Mouse (Mus musculus): ENCODE measurements around the gene Foxn3. TPM values are rescaled to one million over a fixed set of nuclear protein-coding genes. Genes with fewer than 3 reads are reported as not detected.

Foxn3 gene
- polyA plus RNA-seq, 1 experiment, result 71.3 TPM

GRCm38 (mm10) chr12:99405401-99405800 lies 158.0 kb downstream of the Foxn3 start:
- no peak for TF ChIP-seq CTCF (IDR thresholded peaks at IDR 0.05; ENCODE audit: borderline replicate concordance, control insufficient read depth, extremely low read depth, insufficient read depth, low read length, poor library complexity)
- TF ChIP-seq POLR2A (IDR thresholded peaks at IDR 0.05; ENCODE audit: control insufficient read depth, extremely low read depth, insufficient read depth, low read length, poor library complexity), result no peak

GRCm38 (mm10) chr12:99403004-99403403 lies 160.4 kb downstream of the Foxn3 start:
- no peak overlapping the region for H3K27ac ChIP-seq (ENCODE audit: control insufficient read depth, insufficient read depth, low read length)

More at GRCm38 (mm10) chr12:99405401-99405800, 158.0 kb downstream of the Foxn3 start:
- Histone ChIP-seq H3K36me3 (ENCODE audit: control insufficient read depth, insufficient read depth, low read length) (no peaks in the 10 kb centered on the region), H3K27ac (ENCODE audit: control insufficient read depth, insufficient read depth, low read length) (no peak overlapping the region), H3K27me3 (ENCODE audit: control insufficient read depth, insufficient read depth, low read length) (no peaks in the 10 kb centered on the region), H3K4me1 (replicated peaks; ENCODE audit: control insufficient read depth, insufficient read depth, low read length) (peaks cover 12% of the 10 kb centered on the region), H3K4me3 (ENCODE audit: control insufficient read depth, insufficient read depth, low read length) (no peak overlapping the region)
- no peak for DNase-seq
- WGBS, result 84% methylated on average over 4 of the region's 4 CpGs

GRCm38 (mm10) chr12:99400907-99401306 lies 162.5 kb downstream of the Foxn3 start:
- H3K4me1 ChIP-seq (replicated peaks; ENCODE audit: control insufficient read depth, insufficient read depth, low read length), result peaks cover 4% of the 10 kb centered on the region
- H3K36me3 ChIP-seq (ENCODE audit: control insufficient read depth, insufficient read depth, low read length), result no peaks in the 10 kb centered on the region
- no peak overlapping the region for H3K27ac ChIP-seq (ENCODE audit: control insufficient read depth, insufficient read depth, low read length)
- H3K27me3 ChIP-seq (ENCODE audit: control insufficient read depth, insufficient read depth, low read length), result no peaks in the 10 kb centered on the region
- WGBS, result 98% methylated on average over 8 of the region's 8 CpGs
- H3K4me3 ChIP-seq (ENCODE audit: control insufficient read depth, insufficient read depth, low read length), result no peak overlapping the region
- TF ChIP-seq POLR2A (IDR thresholded peaks at IDR 0.05; ENCODE audit: control insufficient read depth, extremely low read depth, insufficient read depth, low read length, poor library complexity) (no peak), CTCF (IDR thresholded peaks at IDR 0.05; ENCODE audit: borderline replicate concordance, control insufficient read depth, extremely low read depth, insufficient read depth, low read length, poor library complexity) (no peak)
- no peak for DNase-seq

More at GRCm38 (mm10) chr12:99403004-99403403, 160.4 kb downstream of the Foxn3 start:
- TF ChIP-seq CTCF (IDR thresholded peaks at IDR 0.05; ENCODE audit: borderline replicate concordance, control insufficient read depth, extremely low read depth, insufficient read depth, low read length, poor library complexity) (no peak), POLR2A (IDR thresholded peaks at IDR 0.05; ENCODE audit: control insufficient read depth, extremely low read depth, insufficient read depth, low read length, poor library complexity) (no peak)
- Histone ChIP-seq H3K4me3 (ENCODE audit: control insufficient read depth, insufficient read depth, low read length) (no peak overlapping the region), H3K27me3 (ENCODE audit: control insufficient read depth, insufficient read depth, low read length) (no peaks in the 10 kb centered on the region), H3K36me3 (ENCODE audit: control insufficient read depth, insufficient read depth, low read length) (no peaks in the 10 kb centered on the region), H3K4me1 (replicated peaks; ENCODE audit: control insufficient read depth, insufficient read depth, low read length) (peaks cover 12% of the 10 kb centered on the region)
- no peak for DNase-seq
- whole genome bisulfite sequencing, result 97% methylated on average over 5 of the region's 5 CpGs

- DNase-seq, result no peak
- Histone ChIP-seq H3K27ac (ENCODE audit: control insufficient read depth, insufficient read depth, low read length) (no peak overlapping the region), H3K36me3 (ENCODE audit: control insufficient read depth, insufficient read depth, low read length) (no peaks in the 10 kb centered on the region), H3K4me3 (ENCODE audit: control insufficient read depth, insufficient read depth, low read length) (no peak overlapping the region), H3K4me1 (replicated peaks; ENCODE audit: control insufficient read depth, insufficient read depth, low read length) (no peaks in the 10 kb centered on the region), H3K27me3 (ENCODE audit: control insufficient read depth, insufficient read depth, low read length) (no peaks in the 10 kb centered on the region)
- TF ChIP-seq POLR2A (IDR thresholded peaks at IDR 0.05; ENCODE audit: control insufficient read depth, extremely low read depth, insufficient read depth, low read length, poor library complexity), result no peak
- TF ChIP-seq CTCF (IDR thresholded peaks at IDR 0.05; ENCODE audit: borderline replicate concordance, control insufficient read depth, extremely low read depth, insufficient read depth, low read length, poor library complexity), result no peak
- WGBS, result 89% methylated on average over 4 of the region's 4 CpGs
These were observed 163.8 kb downstream of the Foxn3 start for GRCm38 (mm10) chr12:99399575-99399974.

- Histone ChIP-seq H3K36me3 (ENCODE audit: control insufficient read depth, insufficient read depth, low read length) (no peaks in the 10 kb centered on the region), H3K27me3 (ENCODE audit: control insufficient read depth, insufficient read depth, low read length) (no peaks in the 10 kb centered on the region), H3K4me1 (replicated peaks; ENCODE audit: control insufficient read depth, insufficient read depth, low read length) (peaks cover 9% of the 10 kb centered on the region), H3K27ac (ENCODE audit: control insufficient read depth, insufficient read depth, low read length) (no peak overlapping the region), H3K4me3 (ENCODE audit: control insufficient read depth, insufficient read depth, low read length) (no peak overlapping the region)
- TF ChIP-seq POLR2A (IDR thresholded peaks at IDR 0.05; ENCODE audit: control insufficient read depth, extremely low read depth, insufficient read depth, low read length, poor library complexity) (no peak), CTCF (IDR thresholded peaks at IDR 0.05; ENCODE audit: borderline replicate concordance, control insufficient read depth, extremely low read depth, insufficient read depth, low read length, poor library complexity) (no peak)
- WGBS, result 96% methylated on average over 1 of the region's 1 CpGs
- DNase-seq, result no peak
These were observed 166.9 kb downstream of the Foxn3 start for GRCm38 (mm10) chr12:99396461-99396860.

- 94% methylated on average over 3 of the region's 3 CpGs for WGBS
- Histone ChIP-seq H3K27ac (ENCODE audit: control insufficient read depth, insufficient read depth, low read length) (no peak overlapping the region), H3K36me3 (ENCODE audit: control insufficient read depth, insufficient read depth, low read length) (no peaks in the 10 kb centered on the region), H3K27me3 (ENCODE audit: control insufficient read depth, insufficient read depth, low read length) (no peaks in the 10 kb centered on the region), H3K4me1 (replicated peaks; ENCODE audit: control insufficient read depth, insufficient read depth, low read length) (peaks cover 9% of the 10 kb centered on the region), H3K4me3 (ENCODE audit: control insufficient read depth, insufficient read depth, low read length) (no peak overlapping the region)
- no peak for DNase-seq
- no peak for TF ChIP-seq POLR2A (IDR thresholded peaks at IDR 0.05; ENCODE audit: control insufficient read depth, extremely low read depth, insufficient read depth, low read length, poor library complexity)
- TF ChIP-seq CTCF (IDR thresholded peaks at IDR 0.05; ENCODE audit: borderline replicate concordance, control insufficient read depth, extremely low read depth, insufficient read depth, low read length, poor library complexity), result no peak
These were observed 168.3 kb downstream of the Foxn3 start for GRCm38 (mm10) chr12:99395082-99395481.

GRCm38 (mm10) chr12:99394676-99395075 lies 168.7 kb downstream of the Foxn3 start:
- Histone ChIP-seq H3K4me3 (ENCODE audit: control insufficient read depth, insufficient read depth, low read length) (no peak overlapping the region), H3K27me3 (ENCODE audit: control insufficient read depth, insufficient read depth, low read length) (no peaks in the 10 kb centered on the region), H3K36me3 (ENCODE audit: control insufficient read depth, insufficient read depth, low read length) (no peaks in the 10 kb centered on the region), H3K4me1 (replicated peaks; ENCODE audit: control insufficient read depth, insufficient read depth, low read length) (peaks cover 9% of the 10 kb centered on the region), H3K27ac (ENCODE audit: control insufficient read depth, insufficient read depth, low read length) (no peak overlapping the region)
- DNase-seq, result no peak
- 81% methylated on average over 5 of the region's 5 CpGs for WGBS
- TF ChIP-seq POLR2A (IDR thresholded peaks at IDR 0.05; ENCODE audit: control insufficient read depth, extremely low read depth, insufficient read depth, low read length, poor library complexity), result no peak

All from thymus, adult 2 months (tissue).